Mouse (Mus musculus): ENCODE results near the gene Hps5.

DNA sequence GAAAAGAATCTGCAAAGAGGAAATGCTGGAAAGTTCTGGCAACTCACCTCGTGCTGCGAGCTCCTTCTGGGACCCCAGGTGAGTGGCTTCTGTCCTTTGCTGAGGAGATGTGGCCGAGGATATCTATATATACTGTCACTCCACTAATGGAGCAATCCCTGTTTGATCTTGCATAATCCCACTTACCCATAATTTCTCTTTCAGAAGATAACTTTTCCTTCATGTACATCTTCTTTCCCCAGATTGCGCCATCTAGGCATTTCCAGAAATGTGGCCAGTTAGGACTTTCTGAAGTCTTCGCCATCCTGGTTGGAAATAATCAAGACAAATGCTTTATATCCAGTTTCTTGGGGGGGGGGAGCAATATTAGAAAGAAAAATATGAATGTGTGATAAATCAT is 80.3 kb downstream of the Hps5 start, which contains the start of gene Saa3:
- TF ChIP-seq TAL1 (IDR thresholded peaks at IDR 0.05; ENCODE audit: low read length) (no peak), GATA1 (IDR thresholded peaks at IDR 0.05; ENCODE audit: low read length) (no peak)
